In the genomic region with DNA sequence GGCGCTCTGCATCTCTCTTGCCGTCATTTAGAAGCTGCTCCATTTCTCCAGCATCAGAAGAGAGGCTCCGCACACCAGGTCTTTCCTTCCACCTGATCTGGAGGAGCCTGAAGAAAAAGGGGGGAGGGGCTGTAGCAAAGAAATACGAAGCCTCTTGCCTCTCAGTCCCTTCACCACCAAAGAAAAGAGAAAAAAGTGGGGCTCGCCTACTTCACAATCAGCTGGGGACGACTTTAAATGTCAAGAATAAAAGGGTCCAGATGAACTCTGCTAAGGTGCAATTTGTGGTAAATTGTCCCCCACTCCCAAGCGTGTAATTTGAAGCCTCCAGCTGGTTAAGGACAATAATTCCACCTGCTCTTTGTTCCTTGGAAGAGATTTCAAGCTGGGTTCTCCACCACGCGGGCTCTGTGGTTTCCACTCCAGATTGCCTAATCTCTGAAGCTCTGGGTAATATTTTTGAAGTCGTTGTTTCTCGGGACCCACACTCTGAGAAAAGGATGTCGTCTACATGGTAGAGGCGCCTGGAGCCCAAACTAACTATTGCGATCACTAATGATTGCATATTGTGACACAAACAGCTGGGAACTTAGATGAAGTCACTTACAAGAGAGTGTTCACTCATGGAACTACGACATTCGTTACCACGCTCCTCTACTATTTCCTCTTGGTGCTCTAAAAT, we compare ENCODE assay signal across 19 mouse cellular contexts.
A peak's percentile ranks its signal among the peaks of the same experiment; 100 is the strongest.
DNase-seq lines count a peak whose midpoint lies in the region; ATAC-seq and TF ChIP-seq lines count a peak whose summit lies in the region.
"Had no signal": no experiment of that assay in that cellular context is flagged by ENCODE, and none has a peak within 500 bp of the region (broad histone marks: within the 10 kb centered on the region; RNA-seq: fewer than 3 reads in every experiment).

No protein-coding gene starts in this region.

- no peak overlapping the region for H3K9ac ChIP-seq in hindbrain, embryonic 12.5 days
- no peak overlapping the region for H3K9ac ChIP-seq in hindbrain, postnatal 0 days (replicated peaks; ENCODE audit: low read length)
- H3K9ac ChIP-seq in forebrain, embryonic 13.5 days: no peak overlapping the region
- H3K9ac ChIP-seq: hindbrain, embryonic 13.5 days had no signal

- no peaks in the 10 kb centered on the region for H3K9me3 ChIP-seq in hindbrain, embryonic 12.5 days (replicated peaks)
- H3K9me3 ChIP-seq in hindbrain, postnatal 0 days (ENCODE audit: low read length): no peaks in the 10 kb centered on the region
- no peaks in the 10 kb centered on the region for H3K9me3 ChIP-seq in embryonic facial prominence, embryonic 10.5 days
- H3K9me3 ChIP-seq in forebrain, embryonic 13.5 days (replicated peaks): no peaks in the 10 kb centered on the region; the same call in 1 of the 2 replicates
- H3K9me3 ChIP-seq: hindbrain, embryonic 13.5 days had no signal

- no peak for DNase-seq in hindbrain, postnatal 0 days (ENCODE audit: low spot score)
- no peak for DNase-seq in embryonic facial prominence, embryonic 10.5 days (ENCODE audit: low spot score)
- DNase-seq in heart, postnatal 14 days: no peak
- no peak for DNase-seq in right cerebral cortex, adult 18-20 months
- no peak for DNase-seq in yolk sac, embryonic 10.5 days (ENCODE audit: low spot score)
- DNase-seq: cerebellum, adult 2 months; cerebellum, postnatal 36 days; gastrocnemius, postnatal 10 days; kidney, postnatal 36 days; left cerebral cortex, postnatal 4 days; liver; retina, postnatal 1 day; right cerebral cortex, postnatal 4 days; thymus, postnatal 14 days had no signal

- no peak for ATAC-seq in hindbrain, embryonic 12.5 days (ENCODE audit: low FRiP score)
- ATAC-seq in hindbrain, postnatal 0 days: no peak
- no peak for ATAC-seq in forebrain, embryonic 13.5 days
- ATAC-seq: lung, postnatal 0 days had no signal

- H3K4me2 ChIP-seq in hindbrain, embryonic 12.5 days (replicated peaks): no peak overlapping the region
- H3K4me2 ChIP-seq in hindbrain, postnatal 0 days (ENCODE audit: low read depth, low read length): no peak overlapping the region
- no peak overlapping the region for H3K4me2 ChIP-seq in forebrain, embryonic 13.5 days
- H3K4me2 ChIP-seq: hindbrain, embryonic 13.5 days had no signal

- H3K36me3 ChIP-seq in hindbrain, embryonic 12.5 days: 0 out of 2 replicates have a peak, but pooled peaks cover 7% of the 10 kb centered on the region
- no peaks in the 10 kb centered on the region for H3K36me3 ChIP-seq in hindbrain, postnatal 0 days (ENCODE audit: insufficient read depth, low read length)
- H3K36me3 ChIP-seq in embryonic facial prominence, embryonic 10.5 days (replicated peaks): peaks cover 38% of the 10 kb centered on the region
- peaks cover 19% of the 10 kb centered on the region for H3K36me3 ChIP-seq in forebrain, embryonic 13.5 days (ENCODE audit: poor library complexity, severe bottlenecking)

- intact Hi-C loops in heart, postnatal 14 days (cut with DNase I): no loop called here

- H3K4me1 ChIP-seq in hindbrain, embryonic 12.5 days: peaks cover 18% of the 10 kb centered on the region
- H3K4me1 ChIP-seq in hindbrain, postnatal 0 days (ENCODE audit: insufficient read depth, low read length): 0 out of 2 replicates have a peak, but pooled peaks cover 3% of the 10 kb centered on the region
- H3K4me1 ChIP-seq in embryonic facial prominence, embryonic 10.5 days: peaks cover 7% of the 10 kb centered on the region
- H3K4me1 ChIP-seq in forebrain, embryonic 13.5 days: peaks cover 42% of the 10 kb centered on the region

- H3K4me3 ChIP-seq in hindbrain, embryonic 12.5 days: no peak overlapping the region
- no peak overlapping the region for H3K4me3 ChIP-seq in hindbrain, postnatal 0 days (ENCODE audit: low read length)
- H3K4me3 ChIP-seq in embryonic facial prominence, embryonic 10.5 days: no peak overlapping the region
- no peak overlapping the region for H3K4me3 ChIP-seq in forebrain, embryonic 13.5 days
- H3K4me3 ChIP-seq: hindbrain, embryonic 13.5 days had no signal

- H3K27me3 ChIP-seq in hindbrain, embryonic 12.5 days: no peaks in the 10 kb centered on the region
- H3K27me3 ChIP-seq in hindbrain, postnatal 0 days (ENCODE audit: insufficient read depth, low read length): no peaks in the 10 kb centered on the region
- H3K27me3 ChIP-seq in embryonic facial prominence, embryonic 10.5 days (replicated peaks; ENCODE audit: low read depth, poor library complexity, severe bottlenecking): no peaks in the 10 kb centered on the region
- no peaks in the 10 kb centered on the region for H3K27me3 ChIP-seq in forebrain, embryonic 13.5 days
- H3K27me3 ChIP-seq: hindbrain, embryonic 13.5 days had no signal

- H3K27ac ChIP-seq in hindbrain, embryonic 12.5 days: 0 out of 2 replicates have a peak overlapping the region, but pooled peaks have one; percentile 7
- H3K27ac ChIP-seq in hindbrain, postnatal 0 days: no peak overlapping the region
- H3K27ac ChIP-seq in embryonic facial prominence, embryonic 10.5 days (replicated peaks): peak overlapping the region; percentile 44; the same call in 1 of the 2 replicates
- H3K27ac ChIP-seq in forebrain, embryonic 13.5 days: peak overlapping the region; percentile 78
- H3K27ac ChIP-seq: hindbrain, embryonic 13.5 days; stomach, postnatal 0 days had no signal

- 74% methylated on average over 17 of the region's 17 CpGs for WGBS in hindbrain, embryonic 12.5 days
- WGBS in hindbrain, postnatal 0 days: 72% methylated on average over 17 of the region's 17 CpGs
- 71% methylated on average over 17 of the region's 17 CpGs for WGBS in embryonic facial prominence, embryonic 10.5 days
- WGBS in forebrain, embryonic 13.5 days: 55% methylated on average over 17 of the region's 17 CpGs

- TF ChIP-seq CTCF in hindbrain, postnatal 0 days (IDR thresholded peaks at IDR 0.05; ENCODE audit: low read depth): no peak
